Mouse (Mus musculus) cortical plate, adult 2 months (tissue): Measurements from ENCODE around the gene Miox. TPM values are rescaled to one million over a fixed set of nuclear protein-coding genes. Genes with fewer than 3 reads are reported as not detected.
A peak's percentile ranks its signal among the peaks of the same experiment; 100 is the strongest.

Experiments used
- H3K27ac ChIP-seq: fragments of 200-500 bp; 2 replicates; pipeline ENCODE4 v1.5.1; 2012; ENCODE audit warnings: low read length, control low read depth, inconsistent platforms; ENCODE audit not compliant: insufficient read depth
- H3K4me1 ChIP-seq: fragments of 200-500 bp; 2 replicates; pipeline ENCODE4 v1.6.1; 2011; ENCODE audit warnings: low read length; ENCODE audit not compliant: control insufficient read depth, insufficient read depth
- H3K4me3 ChIP-seq: fragments of 200-500 bp; 2 replicates; pipeline ENCODE4 v1.5.1; 2011; ENCODE audit warnings: mild to moderate bottlenecking, low read length, control low read depth; ENCODE audit not compliant: insufficient read depth
- CTCF ChIP-seq: fragments of 200-500 bp; IDR thresholded peaks from 2 replicates; pipeline ENCODE4 v1.5.1; 2011; ENCODE audit warnings: mild to moderate bottlenecking, control low read depth, low read length; ENCODE audit not compliant: insufficient read depth; ENCODE audit errors: extremely low read depth
- POLR2A ChIP-seq: fragments of 200-500 bp; IDR thresholded peaks from 2 replicates; pipeline ENCODE4 v1.6.1; 2011; ENCODE audit warnings: mild to moderate bottlenecking, low read length, control low read depth; ENCODE audit not compliant: insufficient read depth; ENCODE audit errors: extremely low read depth
- polyA plus RNA-seq: library from polyadenylated mRNA; depleted of rRNA; stranded (reverse); fragments of >200 nt; gene quantifications from 2 replicates; pipeline ENCODE4 v1.2.3, GENCODE M21; 2012; rRNA removed

The Miox gene
- polyA plus RNA-seq, result not detected in 2 replicates

DNA sequence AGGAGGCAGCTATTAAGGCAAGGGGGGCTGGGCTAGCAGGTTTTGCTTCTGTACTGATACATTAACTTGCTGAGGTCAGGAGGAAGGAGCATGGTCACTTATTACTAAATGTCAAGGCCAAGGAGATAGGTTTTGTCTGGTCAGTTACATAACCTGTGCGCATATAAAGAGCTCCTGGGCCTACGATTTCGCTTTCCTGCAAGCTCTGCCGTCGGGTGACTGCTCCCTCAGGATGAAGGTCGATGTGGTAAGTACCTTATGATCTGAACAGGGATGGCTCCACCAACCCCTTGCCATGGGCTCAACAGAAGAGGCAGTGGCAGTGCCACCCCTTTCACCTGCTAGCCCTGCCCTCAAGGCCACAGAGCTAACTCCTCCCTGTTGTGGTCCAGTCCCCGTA, at the start of gene Miox:
Miox (plus strand) TSS at position 128 of the 400 bp plus-strand sequence.
- H3K27ac ChIP-seq, result no peak within 1 kb of the TSS
- no peaks in the 10 kb centered on the region for H3K4me1 ChIP-seq
- H3K4me3 ChIP-seq, result no peak within 1 kb of the TSS
- no peak for TF ChIP-seq POLR2A
- no peak for TF ChIP-seq CTCF

DNA sequence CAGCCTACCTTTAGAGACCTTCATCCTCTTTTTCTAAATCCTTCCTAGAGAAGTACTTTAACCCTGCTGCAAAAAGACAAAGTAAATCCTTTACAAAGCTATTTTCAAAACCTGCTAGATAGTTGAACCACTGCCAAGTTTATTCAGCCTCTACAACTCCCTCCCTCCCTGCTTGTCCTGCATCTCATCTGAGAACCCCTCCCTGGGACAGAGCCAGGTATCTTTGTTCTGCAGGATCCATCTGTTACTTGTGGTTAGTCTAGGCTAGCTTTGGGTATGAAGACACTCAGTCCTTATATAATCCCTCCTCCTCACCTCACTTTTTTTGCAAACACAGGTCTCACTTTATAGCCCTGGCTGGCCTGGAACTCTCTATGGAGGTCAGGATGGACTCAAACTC, 49.2 kb upstream of the Miox start:
- TF ChIP-seq POLR2A, result no peak
- no peak for TF ChIP-seq CTCF
- Histone ChIP-seq H3K4me3 (no peak overlapping the region), H3K27ac (peak overlapping the region; percentile 82), H3K4me1 (peaks cover 2% of the 10 kb centered on the region; the same call in 1 of the 2 replicates)

DNA sequence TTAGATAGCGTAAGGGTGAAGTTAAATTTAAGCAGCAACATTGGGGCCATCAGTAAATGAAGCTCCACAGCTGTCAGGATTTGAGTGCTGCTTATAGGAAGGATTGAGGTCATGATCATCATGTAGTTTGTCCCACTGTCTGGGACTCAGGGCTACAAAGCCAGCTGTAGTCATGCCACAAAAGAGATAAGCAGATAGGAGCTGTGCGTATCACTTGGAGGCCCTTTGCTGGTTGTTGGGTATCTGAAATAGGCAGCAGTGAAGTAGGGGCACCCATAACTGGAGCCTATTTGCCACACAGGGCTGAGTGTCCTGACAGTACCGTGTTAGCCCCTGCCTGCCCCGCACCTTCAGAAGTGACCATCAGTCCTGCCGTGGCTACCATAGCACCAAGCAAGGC, 48.7 kb upstream of the Miox start:
- no peak for TF ChIP-seq CTCF
- 0 out of 2 replicates have a peak, but pooled peaks have one; percentile 13 for TF ChIP-seq POLR2A

DNA sequence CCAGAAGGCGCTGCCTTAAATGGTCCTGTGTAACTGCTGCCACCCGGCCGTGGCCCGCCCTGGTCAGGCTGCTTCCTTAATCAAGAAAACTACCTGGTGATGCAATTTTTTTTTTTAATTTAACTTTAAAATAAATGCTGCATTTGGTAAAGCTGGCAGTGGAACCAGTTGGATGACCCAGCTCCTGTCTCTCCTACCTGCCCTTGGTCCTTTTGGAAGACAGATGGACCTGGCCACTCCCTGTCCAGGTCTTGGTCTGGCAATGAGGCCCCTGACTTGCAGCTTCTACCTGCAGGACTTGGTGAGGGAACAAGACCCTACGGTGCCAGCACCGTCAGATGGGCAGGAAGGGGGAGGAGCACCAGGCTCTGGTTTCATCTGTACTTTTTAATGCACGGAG, 48.1 kb upstream of the Miox start:
- no peak overlapping the region for H3K4me3 ChIP-seq
- TF ChIP-seq CTCF, result no peak
- TF ChIP-seq POLR2A, result 0 out of 2 replicates have a peak, but pooled peaks have one; percentile 13
- H3K4me1 ChIP-seq, result peaks cover 2% of the 10 kb centered on the region; the same call in 1 of the 2 replicates
- H3K27ac ChIP-seq, result 0 out of 2 replicates have a peak overlapping the region, but pooled peaks have one; percentile 82

More for the DNA sequence above, 48.7 kb upstream of the Miox start:
- Histone ChIP-seq H3K4me3 (no peak overlapping the region), H3K27ac (peak overlapping the region; percentile 82), H3K4me1 (peaks cover 2% of the 10 kb centered on the region; the same call in 1 of the 2 replicates)

DNA sequence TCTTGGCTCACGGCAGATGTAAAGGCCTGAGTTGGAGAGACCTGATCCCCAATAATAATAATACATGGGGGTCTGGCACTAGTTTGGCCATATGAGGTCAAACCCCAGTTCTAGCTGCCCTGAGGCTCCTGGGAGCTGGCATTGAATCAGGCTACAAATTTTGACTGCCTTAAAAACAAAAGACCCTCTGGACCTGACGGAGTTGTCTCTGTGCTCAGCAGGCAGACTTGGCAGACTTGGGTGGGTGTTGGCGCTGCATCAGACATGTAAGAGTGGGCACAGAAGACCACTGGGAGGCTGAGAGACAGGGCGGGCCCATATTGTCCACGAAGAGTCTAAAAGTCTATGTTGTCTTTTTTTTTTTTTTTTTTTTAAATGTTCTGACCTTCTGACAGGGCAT, 47.6 kb upstream of the Miox start:
- Histone ChIP-seq H3K4me1 (peaks cover 2% of the 10 kb centered on the region; the same call in 1 of the 2 replicates), H3K27ac (no peak overlapping the region), H3K4me3 (no peak overlapping the region)
- no peak for TF ChIP-seq POLR2A
- TF ChIP-seq CTCF, result no peak

DNA sequence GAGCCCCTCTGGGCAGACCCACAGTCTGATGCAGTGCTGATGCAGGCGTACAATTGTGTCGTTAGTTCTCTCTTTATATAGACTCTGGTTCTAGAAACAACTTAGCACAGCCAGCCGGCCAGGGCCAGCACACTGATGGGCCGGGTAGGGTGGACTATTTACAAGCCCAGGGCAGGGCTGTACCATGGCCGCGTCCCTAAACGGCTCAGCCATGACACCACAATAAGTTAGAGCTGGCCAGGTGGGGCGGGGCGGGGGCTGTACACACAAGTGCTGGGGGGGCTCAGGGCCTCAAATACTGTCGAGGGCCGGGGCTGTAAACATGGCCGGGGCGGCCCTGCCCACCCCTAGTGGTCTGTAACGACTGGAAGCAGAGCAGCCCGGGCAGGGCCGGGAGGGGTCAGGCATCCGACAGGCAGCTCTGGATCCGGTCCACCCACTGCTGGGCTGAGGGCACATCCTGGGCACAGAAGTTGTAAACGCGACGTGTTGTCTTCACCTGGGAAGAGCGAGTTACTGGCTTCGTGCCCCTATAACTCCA, 45.9 kb upstream of the Miox start:
- Histone ChIP-seq H3K27ac (no peak overlapping the region), H3K4me3 (no peak overlapping the region), H3K4me1 (peaks cover 2% of the 10 kb centered on the region; the same call in 1 of the 2 replicates)
- TF ChIP-seq POLR2A, result no peak; the same call in 1 of the 2 replicates
- no peak for TF ChIP-seq CTCF

DNA sequence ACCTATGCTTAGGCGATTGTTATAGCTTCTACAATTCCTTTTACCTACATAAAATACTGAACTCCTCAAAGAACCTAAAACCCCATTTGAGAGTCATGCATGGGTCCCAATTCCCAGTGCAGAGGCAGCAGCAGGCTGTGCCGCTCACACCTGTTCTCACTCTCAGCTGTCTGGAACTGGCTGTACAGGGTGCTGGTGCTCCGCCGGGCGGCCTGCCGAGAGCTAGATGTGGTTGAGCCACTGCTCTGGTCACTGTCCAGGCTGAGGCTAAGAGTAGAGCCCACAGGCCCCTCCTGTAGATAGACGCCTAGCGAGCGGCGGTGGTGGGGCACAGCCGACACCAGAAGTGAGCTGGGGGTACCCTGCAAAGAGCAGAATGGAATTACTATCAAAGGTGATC, 44.7 kb upstream of the Miox start:
- peaks cover 2% of the 10 kb centered on the region; the same call in 1 of the 2 replicates for H3K4me1 ChIP-seq
- H3K27ac ChIP-seq, result no peak overlapping the region
- no peak for TF ChIP-seq CTCF
- no peak for TF ChIP-seq POLR2A
- no peak overlapping the region for H3K4me3 ChIP-seq

DNA sequence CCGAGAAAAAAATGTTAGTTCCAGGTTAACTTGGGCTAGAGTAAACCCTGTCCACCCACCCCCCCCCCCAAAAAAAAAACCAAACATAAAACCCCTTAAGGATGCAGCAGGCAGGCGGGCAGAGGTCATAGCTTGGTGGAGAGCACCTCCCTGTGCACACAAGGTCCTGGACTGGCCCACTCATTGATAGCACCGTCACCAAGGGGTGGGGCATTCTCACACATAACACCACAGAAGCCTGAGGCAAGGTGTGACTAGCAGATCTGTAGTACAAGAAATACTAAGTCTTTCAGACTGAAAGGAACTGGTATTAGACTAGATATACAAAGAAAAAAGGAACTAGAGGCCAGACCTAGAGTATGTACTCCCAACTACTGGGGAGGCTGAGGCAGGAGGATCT, 42.7 kb upstream of the Miox start:
- no peaks in the 10 kb centered on the region for H3K4me1 ChIP-seq
- no peak overlapping the region for H3K4me3 ChIP-seq
- TF ChIP-seq POLR2A (no peak), CTCF (no peak)
- no peak overlapping the region for H3K27ac ChIP-seq

DNA sequence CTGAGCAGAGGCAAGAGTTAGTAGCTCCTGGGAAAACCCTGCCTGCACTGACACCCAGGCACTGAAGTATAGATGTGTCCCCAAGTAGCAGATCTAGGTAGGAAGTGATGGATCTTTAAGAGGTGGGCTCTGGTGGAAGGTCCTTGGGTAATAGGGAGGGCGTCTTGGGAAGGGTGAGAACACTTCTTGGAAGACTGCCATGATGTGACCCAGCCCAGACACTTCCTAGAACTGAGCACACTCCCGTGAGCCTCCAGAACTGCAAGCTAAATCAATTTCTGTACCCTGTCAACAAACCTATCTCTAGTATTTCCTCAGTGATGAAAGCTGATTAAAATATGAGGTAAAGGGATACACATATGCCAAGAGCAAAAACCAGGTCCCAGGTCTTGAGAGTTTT, 41.4 kb upstream of the Miox start:
- Histone ChIP-seq H3K4me3 (no peak overlapping the region), H3K27ac (no peak overlapping the region), H3K4me1 (no peaks in the 10 kb centered on the region)
- TF ChIP-seq POLR2A (no peak), CTCF (no peak)

DNA sequence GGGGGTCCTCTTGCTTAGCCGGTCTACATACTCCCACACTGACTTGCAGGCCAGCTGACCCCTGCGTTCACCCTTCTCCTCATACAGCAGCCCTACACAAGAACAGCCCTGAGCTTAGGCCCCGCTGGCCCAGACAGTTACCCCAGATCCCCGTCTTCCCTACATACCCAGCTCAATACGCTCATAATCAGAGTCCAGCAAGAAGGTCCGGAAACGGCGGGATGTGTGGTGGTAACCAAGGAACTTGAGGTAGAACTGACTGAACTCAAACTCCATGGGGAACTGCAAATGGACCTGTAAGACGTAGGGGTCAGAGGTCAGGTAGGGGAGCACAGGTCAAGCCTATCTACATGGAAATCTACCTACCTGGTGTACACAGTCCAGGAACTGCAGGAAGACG, 40.4 kb upstream of the Miox start:
- TF ChIP-seq CTCF (no peak), POLR2A (no peak)

More for the DNA sequence above, 40.4 kb upstream of the Miox start:
- no peaks in the 10 kb centered on the region for H3K4me1 ChIP-seq
- H3K27ac ChIP-seq, result no peak overlapping the region
- no peak overlapping the region for H3K4me3 ChIP-seq
